Mouse (Mus musculus) heart, postnatal 0 days (tissue): ENCODE data around the gene Igsf23.

Experiments
- CTCF ChIP-seq: IDR thresholded peaks from 2 replicates; pipeline ENCODE4 v1.5.1; 2016; ENCODE audit warnings: antibody characterized with exemption, control low read depth, low read depth
- EP300 ChIP-seq: IDR thresholded peaks from 2 replicates; pipeline ENCODE4 v1.6.1; 2016; ENCODE audit warnings: antibody characterized with exemption, low read depth

DNA sequence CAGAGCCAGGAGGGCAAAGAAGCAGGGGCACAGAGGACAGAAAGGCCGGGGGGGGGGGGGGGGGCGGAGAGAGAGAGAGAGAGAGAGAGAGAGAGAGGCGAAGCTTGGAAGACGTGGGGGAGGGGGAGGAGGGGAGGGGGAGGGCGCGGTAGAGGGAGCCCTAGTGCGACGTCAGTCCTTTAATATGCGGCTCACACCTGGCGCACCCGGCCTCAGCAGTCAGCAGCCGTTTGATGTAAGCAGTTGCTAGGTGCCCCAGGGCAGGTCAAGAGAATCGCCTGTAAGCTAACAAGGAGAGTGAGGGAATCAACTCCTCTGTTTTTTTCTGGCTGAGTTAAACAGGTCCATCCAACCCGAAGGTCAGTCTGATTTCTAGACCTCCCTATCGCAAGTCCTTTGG is 26.8 kb downstream of the Igsf23 start:
- TF ChIP-seq CTCF: no peak
- TF ChIP-seq EP300: no peak
